Mouse (Mus musculus) bone marrow macrophage, adult 2 months (primary cell): ENCODE results near the gene Rhbdf2.

Experiments used
- CTCF ChIP-seq: IDR thresholded peaks from 2 replicates; pipeline ENCODE4 v1.5.1; 2012; ENCODE audit warnings: low read depth, mild to moderate bottlenecking, low read length, moderate library complexity
- POLR2A ChIP-seq: IDR thresholded peaks from 2 replicates; pipeline ENCODE4 v1.6.1; 2012; ENCODE audit warnings: mild to moderate bottlenecking, low read depth, low read length, borderline replicate concordance

DNA sequence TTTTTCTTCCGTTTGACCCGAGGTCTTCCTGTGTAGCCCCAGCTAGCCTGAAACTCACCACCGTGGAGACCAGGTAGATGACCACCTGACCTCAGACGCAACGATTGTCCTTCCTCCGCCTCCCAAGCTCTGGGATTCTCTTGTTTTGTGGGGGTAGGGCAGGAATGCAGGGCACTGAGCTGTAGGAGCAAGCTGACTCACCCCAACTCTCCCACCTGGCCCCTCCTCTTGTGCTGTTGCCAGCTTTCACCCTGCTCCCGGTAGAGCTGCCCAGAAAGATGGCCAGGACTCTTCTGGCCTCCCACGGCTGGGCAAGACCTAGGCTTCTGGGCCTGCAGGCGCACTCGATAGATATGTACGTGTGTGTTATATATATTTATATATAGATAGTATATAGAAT is 19.3 kb upstream of the Rhbdf2 start:
- TF ChIP-seq CTCF (no peak), POLR2A (no peak)
